Mouse (Mus musculus) CH12.LX (cell line): ENCODE data around the gene Pomp. TPM values are rescaled to one million over a fixed set of nuclear protein-coding genes. Genes with fewer than 3 reads are reported as not detected.
A peak's percentile ranks its signal among the peaks of the same experiment; 100 is the strongest.

Experiments used
- DNase-seq: peaks from one replicate; pipeline ENCODE4 v3.0.0-alpha.2; 2013; ENCODE audit errors: extremely low read depth
- H3K27ac ChIP-seq: 2 replicates; pipeline ENCODE4 v1.5.1; 2012; ENCODE audit warnings: low read depth, mild to moderate bottlenecking, control low read depth, moderate library complexity; ENCODE audit not compliant: insufficient read depth
- H3K27me3 ChIP-seq: replicated peaks from 2 replicates; pipeline ENCODE3; 2012; ENCODE audit warnings: inconsistent platforms
- H3K36me3 ChIP-seq, 2 experiments: replicated peaks in 1 of 2; 2 replicates each; pipeline versions ENCODE3 to v1.6.1; 2012; ENCODE audit warnings: inconsistent platforms in 1 of 2, low read length in 1 of 2, mild to moderate bottlenecking in 1 of 2, mixed read lengths in 1 of 2, moderate library complexity in 1 of 2; ENCODE audit not compliant: control insufficient read depth in 1 of 2, insufficient read depth in 1 of 2
- H3K4me1 ChIP-seq, 2 experiments: 2 replicates each; pipeline ENCODE4 v1.6.1; 2012; ENCODE audit warnings: inconsistent platforms in 1 of 2, moderate library complexity in 1 of 2; ENCODE audit not compliant: insufficient read depth in 2 of 2, control insufficient read depth in 1 of 2
- H3K4me2 ChIP-seq: 2 replicates; pipeline ENCODE4 v1.6.1; 2012; ENCODE audit warnings: low read depth, mild to moderate bottlenecking, control low read depth; ENCODE audit not compliant: poor library complexity, insufficient read depth, severe bottlenecking
- H3K4me3 ChIP-seq, 3 experiments: fragments of 150-350 bp in 1 of 3; sonication (generic) in 1 of 3; replicated peaks in 1 of 3; 2 replicates each; pipeline versions ENCODE3 to v1.5.1; 2011 to 2012; ENCODE audit warnings: low read depth in 2 of 3, low read length in 2 of 3, mild to moderate bottlenecking in 2 of 3, moderate library complexity in 2 of 3, control low read depth in 1 of 3, improper control_type of control experiment in 1 of 3, inconsistent platforms in 1 of 3, mixed read lengths in 1 of 3; ENCODE audit not compliant: poor library complexity in 1 of 3
- H3K79me2 ChIP-seq: replicated peaks from 2 replicates; pipeline ENCODE4 v1.6.1; 2012; ENCODE audit warnings: mild to moderate bottlenecking, moderate library complexity; ENCODE audit not compliant: control insufficient read depth, poor library complexity, insufficient read depth, severe bottlenecking; ENCODE audit errors: extremely low read depth
- H3K9ac ChIP-seq: 2 replicates; pipeline ENCODE4 v1.6.1; 2012; ENCODE audit warnings: low read depth, mild to moderate bottlenecking, control low read depth, moderate library complexity; ENCODE audit not compliant: insufficient read depth
- H3K9me3 ChIP-seq: replicated peaks from 2 replicates; pipeline ENCODE3; 2012; ENCODE audit warnings: low read length, inconsistent platforms, mixed read lengths
- BHLHE40 ChIP-seq: IDR thresholded peaks from 2 replicates; pipeline ENCODE4 v1.6.1; 2011; ENCODE audit warnings: mild to moderate bottlenecking, low read depth, low read length, improper control_type of control experiment
- CHD1 ChIP-seq: IDR thresholded peaks from 2 replicates; pipeline ENCODE4 v1.6.1; 2012; ENCODE audit warnings: low read depth, low read length, improper control_type of control experiment, inconsistent platforms
- CTCF ChIP-seq, 2 experiments: IDR thresholded peaks in 1 of 2; conservative IDR thresholded peaks in 1 of 2; 2 replicates each; pipeline ENCODE4 v1.5.1; 2011 to 2012; ENCODE audit warnings: low read depth in 2 of 2, low read length in 2 of 2, improper control_type of control experiment in 1 of 2, inconsistent platforms in 1 of 2, mild to moderate bottlenecking in 1 of 2, moderate library complexity in 1 of 2
- HCFC1 ChIP-seq: IDR thresholded peaks from 2 replicates; pipeline ENCODE4 v1.6.1; 2012; ENCODE audit warnings: low read depth, mild to moderate bottlenecking, inconsistent platforms, low read length, improper control_type of control experiment
- IRF4 ChIP-seq: IDR thresholded peaks from 2 replicates; pipeline ENCODE4 v1.6.1; 2014; ENCODE audit warnings: low read depth, mild to moderate bottlenecking, inconsistent platforms, low read length, improper control_type of control experiment
- JUND ChIP-seq: conservative IDR thresholded peaks from 2 replicates; pipeline ENCODE4 v1.6.1; 2011; ENCODE audit warnings: low read depth, low read length, improper control_type of control experiment
- MEF2A ChIP-seq: IDR thresholded peaks from 2 replicates; pipeline ENCODE4 v1.6.1; 2014; ENCODE audit warnings: low read depth, mild to moderate bottlenecking, inconsistent platforms, low read length, improper control_type of control experiment, borderline replicate concordance
- MXI1 ChIP-seq: IDR thresholded peaks from 2 replicates; pipeline ENCODE4 v1.6.1; 2011; ENCODE audit warnings: mild to moderate bottlenecking, low read depth, low read length, improper control_type of control experiment
- MYC ChIP-seq: IDR thresholded peaks from 2 replicates; pipeline ENCODE4 v1.6.1; 2011; ENCODE audit warnings: low read depth, mild to moderate bottlenecking, improper control_type of control experiment, low read length
- NELFE ChIP-seq: IDR thresholded peaks from 2 replicates; pipeline ENCODE4 v1.6.1; 2011; ENCODE audit warnings: low read depth, low read length, improper control_type of control experiment
- POLR2AphosphoS2 ChIP-seq: IDR thresholded peaks from 2 replicates; pipeline ENCODE4 v1.6.1; 2011; ENCODE audit warnings: low read depth, low read length, improper control_type of control experiment
- RCOR1 ChIP-seq: conservative IDR thresholded peaks from 2 replicates; pipeline ENCODE4 v1.6.1; 2012; ENCODE audit warnings: low read depth, mild to moderate bottlenecking, inconsistent platforms, low read length, improper control_type of control experiment
- SIN3A ChIP-seq: IDR thresholded peaks from 2 replicates; pipeline ENCODE4 v1.6.1; 2012; ENCODE audit warnings: low read length, improper control_type of control experiment, inconsistent platforms
- SMC3 ChIP-seq: IDR thresholded peaks from 2 replicates; pipeline ENCODE4 v1.6.1; 2011; ENCODE audit warnings: low read depth, low read length, improper control_type of control experiment
- TBP ChIP-seq: conservative IDR thresholded peaks from 2 replicates; pipeline ENCODE4 v1.6.1; 2011; ENCODE audit warnings: low read depth, low read length, improper control_type of control experiment
- USF1 ChIP-seq: IDR thresholded peaks from 2 replicates; pipeline ENCODE4 v1.6.1; 2014; ENCODE audit warnings: low read depth, mild to moderate bottlenecking, inconsistent platforms, low read length, improper control_type of control experiment
- USF2 ChIP-seq: conservative IDR thresholded peaks from 2 replicates; pipeline ENCODE4 v1.6.1; 2011; ENCODE audit warnings: low read depth, low read length, improper control_type of control experiment
- ZC3H11A ChIP-seq: IDR thresholded peaks from 2 replicates; pipeline ENCODE4 v1.6.1; 2012; ENCODE audit warnings: low read depth, mild to moderate bottlenecking, inconsistent platforms, low read length, improper control_type of control experiment
- ZMIZ1 ChIP-seq: IDR thresholded peaks from 2 replicates; pipeline ENCODE4 v1.6.1; 2012; ENCODE audit warnings: low read depth, mild to moderate bottlenecking, inconsistent platforms, low read length, improper control_type of control experiment
- dilution Hi-C: fragments of 300-500 bp; cut with MboI; formaldehyde crosslinking; loops from 2 replicates; pipeline ENCODE4 v1.14.3; 2020; ENCODE audit warnings: low sequenced_read_pairs; ENCODE audit not compliant: extremely low pct_unique_long_range_greater_than_20kb, extremely low pct_ligation_motif_present
- in situ Hi-C: fragments of 300-500 bp; cut with MboI; formaldehyde crosslinking; loops from 3 replicates; pipeline ENCODE4 v1.14.3; 2019; ENCODE audit warnings: low sequenced_read_pairs, low pct_ligation_motif_present, low pct_unique_long_range_greater_than_20kb, mixed read lengths
- polyA plus RNA-seq: library from polyadenylated mRNA; unstranded; fragments of >175 nt; gene quantifications from 2 replicates; pipeline ENCODE4 v1.2.1, GENCODE M21; 2012; ENCODE audit warnings: low read depth; ENCODE audit not compliant: insufficient read length
- total RNA-seq, 2 experiments: library from RNA; depleted of rRNA; stranded (reverse); fragments of 300-350 nt in 1 of 2; fragments of >200 nt in 1 of 2; gene quantifications; 2 replicates each; pipeline ENCODE4 v1.2.3; 2012 to 2014

Pomp gene
- total and polyA plus RNA-seq, 3 experiments: 164 to 618 (median 303) TPM

- no peak for DNase-seq
- no peaks in the 10 kb centered on the region for H3K36me3 ChIP-seq
- no peak overlapping the region for H3K27ac ChIP-seq
- in situ Hi-C loops: no loop called here
- no peaks in the 10 kb centered on the region for H3K4me1 ChIP-seq
- no peak overlapping the region for H3K4me2 ChIP-seq
- H3K9ac ChIP-seq: no peak overlapping the region
- dilution Hi-C loops: no loop called here
- no peaks in the 10 kb centered on the region for H3K79me2 ChIP-seq
- peaks cover 3% of the 10 kb centered on the region for H3K9me3 ChIP-seq
- peak; percentile 15 to 17; a peak in 1 of 4 replicates for TF ChIP-seq CTCF (conservative IDR thresholded peaks at IDR 0.05 in 1 of 2, IDR thresholded peaks at IDR 0.05 in 1 of 2; ENCODE audit: low read depth in 2 of 2, low read length in 2 of 2)
- no peak for TF ChIP-seq MEF2A
- H3K27me3 ChIP-seq: no peaks in the 10 kb centered on the region
- H3K4me3 ChIP-seq: no peak overlapping the region
Measured at GRCm38 (mm10) chr5:147907144-147907543, 46.9 kb downstream of the Pomp start.

- Histone ChIP-seq H3K4me3 (no peak overlapping the region), H3K79me2 (no peaks in the 10 kb centered on the region), H3K4me1 (no peaks in the 10 kb centered on the region), H3K36me3 (no peaks in the 10 kb centered on the region), H3K9ac (no peak overlapping the region), H3K27me3 (no peaks in the 10 kb centered on the region), H3K4me2 (no peak overlapping the region), H3K27ac (no peak overlapping the region)
- in situ Hi-C loops (no loop called here), dilution Hi-C loops (no loop called here)
- TF ChIP-seq BHLHE40 (no peak), MXI1 (no peak), TBP (no peak), IRF4 (no peak), USF1 (no peak), USF2 (no peak), ZC3H11A (no peak), ZMIZ1 (no peak), SIN3A (no peak), POLR2AphosphoS2 (no peak), HCFC1 (no peak), SMC3 (no peak), MYC (no peak), CHD1 (no peak), JUND (no peak), RCOR1 (no peak), NELFE (no peak)
- TF ChIP-seq, all 38 proteins: peak for 0
- DNase-seq: no peak
- H3K9me3 ChIP-seq: peaks cover 3% of the 10 kb centered on the region
Measured at GRCm38 (mm10) chr5:147907851-147908250, 47.6 kb downstream of the Pomp start.
